Mouse (Mus musculus): ENCODE results near the gene Slc16a11.

GRCm38 (mm10) chr11:70211972-70212371 is 580 bp upstream of the Slc16a11 start:
- TF ChIP-seq POLR2A (IDR thresholded peaks at IDR 0.05; ENCODE audit: insufficient read length, low read depth), result no peak
- no peak for TF ChIP-seq TCF12 (IDR thresholded peaks at IDR 0.05; ENCODE audit: insufficient read depth, poor library complexity, severe bottlenecking)
- TF ChIP-seq REST (IDR thresholded peaks at IDR 0.05; ENCODE audit: insufficient read depth, insufficient read length), result no peak
- TF ChIP-seq MAX (IDR thresholded peaks at IDR 0.05; ENCODE audit: low read depth), result no peak
